Mouse (Mus musculus) C2C12 (cell line): ENCODE data around the gene Ttc34.

ENCODE experiments used
- CEBPB ChIP-seq: IDR thresholded peaks from one replicate; pipeline ENCODE4 v1.6.1; 2011; ENCODE audit warnings: low read depth, mild to moderate bottlenecking, control low read depth, moderate library complexity
- CTCF ChIP-seq: IDR thresholded peaks from one replicate; pipeline ENCODE4 v1.5.1; 2011; ENCODE audit not compliant: control insufficient read depth, insufficient read depth, insufficient read length
- MYOG ChIP-seq: IDR thresholded peaks from one replicate; pipeline ENCODE4 v1.6.1; 2011; ENCODE audit not compliant: control insufficient read depth, insufficient read length; ENCODE audit errors: extremely low read depth
- USF1 ChIP-seq: IDR thresholded peaks from one replicate; pipeline ENCODE4 v1.6.1; 2011; ENCODE audit warnings: low read depth, mild to moderate bottlenecking, control low read depth, moderate library complexity

DNA sequence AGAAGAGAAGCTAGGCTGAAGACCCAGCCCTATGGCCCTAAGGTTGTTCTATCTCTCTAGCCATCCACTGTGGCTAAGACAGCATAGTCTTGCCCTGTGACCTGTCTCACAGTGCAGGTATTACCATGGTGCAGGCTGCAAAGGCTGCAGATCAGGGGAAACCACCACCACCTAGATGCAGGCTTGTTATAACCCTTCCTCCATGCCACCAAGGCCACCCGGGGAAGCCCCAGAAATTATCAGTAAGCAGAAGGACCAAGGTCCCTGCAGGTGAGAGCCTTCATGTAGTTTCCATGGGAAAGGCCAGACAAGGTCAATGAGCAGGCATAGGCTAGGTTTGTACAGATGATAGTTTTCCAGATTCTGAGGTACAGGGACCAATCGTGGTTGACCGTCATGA lies 76.6 kb downstream of the Ttc34 start:
- TF ChIP-seq MYOG, result no peak
- no peak for TF ChIP-seq USF1
- TF ChIP-seq CTCF, result no peak
- TF ChIP-seq CEBPB, result no peak
